Mouse (Mus musculus): ENCODE results near the gene Aagab.

GRCm38 (mm10) chr9:63563436-63563835, 39.0 kb upstream of the Aagab start:
- no peak for TF ChIP-seq CTCF (IDR thresholded peaks at IDR 0.05; ENCODE audit: low read depth)
- TF ChIP-seq EP300 (IDR thresholded peaks at IDR 0.05; ENCODE audit: low read depth): no peak
